Mouse (Mus musculus) erythroblast, embryonic 14.5 days (primary cell): Measurements from ENCODE around the gene Qrfpr.

Source experiments
- GATA1 ChIP-seq: IDR thresholded peaks from 2 replicates; pipeline ENCODE4 v1.6.1; 2012; ENCODE audit warnings: low read length, inconsistent platforms, mixed read lengths
- TAL1 ChIP-seq: IDR thresholded peaks from 3 replicates; pipeline ENCODE4 v1.6.1; 2012; ENCODE audit warnings: low read length, inconsistent platforms, mixed read lengths

DNA sequence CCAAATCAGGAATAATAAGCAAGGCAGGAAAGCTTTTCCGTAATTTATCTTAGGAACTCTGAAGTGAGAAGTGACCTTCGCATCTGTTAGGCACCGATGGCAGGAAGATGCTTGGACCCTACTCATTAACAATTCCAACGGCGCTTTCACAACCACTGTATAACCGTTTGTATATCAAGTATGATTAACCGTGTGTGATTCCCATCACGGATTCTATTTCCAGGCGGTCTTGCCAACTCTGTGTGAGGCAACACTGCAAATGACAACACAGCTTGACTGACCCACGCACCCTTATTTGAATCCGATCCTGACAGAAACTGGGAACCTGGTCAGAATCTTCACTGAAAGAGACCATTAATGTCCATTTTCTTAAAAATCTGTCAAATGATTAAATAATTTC lies 41.8 kb upstream of the Qrfpr start:
- no peak for TF ChIP-seq GATA1
- no peak for TF ChIP-seq TAL1
